Mouse (Mus musculus): Measurements from ENCODE around the gene Mroh2b. TPM values are rescaled to one million over a fixed set of nuclear protein-coding genes. Genes with fewer than 3 reads are reported as not detected.

The Mroh2b gene
- 0.05 TPM in 2 replicates for polyA plus RNA-seq (2012; rRNA removed)

DNA sequence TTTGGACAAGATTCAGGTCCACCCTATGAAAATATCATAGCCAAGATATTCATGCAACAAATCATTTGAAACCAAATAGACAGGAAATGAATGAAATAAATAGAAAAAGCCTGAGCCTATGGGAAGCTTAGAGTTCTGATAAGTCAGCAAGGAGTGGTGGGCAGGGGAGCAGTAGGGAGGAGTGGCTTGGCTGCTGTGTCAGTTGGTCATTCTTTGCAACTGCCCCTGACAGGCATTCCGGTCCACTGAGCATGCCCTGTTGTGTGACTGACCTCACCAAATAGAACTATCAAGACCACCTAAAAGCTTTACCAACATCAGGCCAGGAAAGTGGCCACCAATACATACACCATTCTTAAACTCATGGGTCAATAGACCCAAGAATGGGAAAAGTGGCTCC is at the start of gene Mroh2b:
Gene Mroh2b (plus strand): TSS at position 301 of the 400 bp plus-strand sequence.
- no peaks in the 10 kb centered on the region for H3K4me1 ChIP-seq (ENCODE audit: control insufficient read depth, insufficient read depth, low read length)
- 82% methylated on average over 1 of the region's 1 CpGs for WGBS
- no peaks in the 10 kb centered on the region for H3K36me3 ChIP-seq (ENCODE audit: control insufficient read depth, insufficient read depth, low read length)
- TF ChIP-seq CTCF (conservative IDR thresholded peaks at IDR 0.05; ENCODE audit: insufficient read depth, insufficient read length, low read depth, low read length) (no peak), POLR2A (IDR thresholded peaks at IDR 0.05; ENCODE audit: low read depth, low read length) (no peak)
- H3K27me3 ChIP-seq (replicated peaks; ENCODE audit: control insufficient read depth, insufficient read depth, low read length): no peaks in the 10 kb centered on the region
- no peak within 1 kb of the TSS for H3K27ac ChIP-seq (ENCODE audit: insufficient read depth, low read depth, low read length)
- no peak within 1 kb of the TSS for H3K4me3 ChIP-seq (ENCODE audit: insufficient read depth, low read depth, low read length)
- no peak for DNase-seq

DNA sequence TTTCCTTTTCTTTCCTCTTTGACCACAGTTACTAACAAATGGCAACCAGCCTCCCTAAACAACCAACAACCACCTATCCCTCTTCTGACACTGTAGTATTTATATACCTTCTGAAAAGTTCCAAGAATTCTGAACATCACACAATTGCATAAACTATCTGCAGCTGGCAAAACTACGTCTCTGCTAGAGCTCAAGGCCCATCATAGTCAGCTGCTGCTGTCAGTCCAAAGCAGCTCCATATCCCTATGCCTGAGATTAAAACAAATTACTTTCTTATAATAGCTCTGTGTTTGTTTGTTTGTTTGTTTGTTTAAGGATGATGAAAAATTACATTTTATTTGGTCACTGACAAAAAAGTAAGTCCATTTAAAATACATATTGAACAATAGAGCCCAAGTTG is 48.5 kb upstream of the Mroh2b start:
- 88% methylated on average over 1 of the region's 1 CpGs for WGBS
- no peaks in the 10 kb centered on the region for H3K36me3 ChIP-seq (ENCODE audit: control insufficient read depth, insufficient read depth, low read length)
- DNase-seq: no peak
- H3K27ac ChIP-seq (ENCODE audit: insufficient read depth, low read depth, low read length): no peak overlapping the region
- H3K4me3 ChIP-seq (ENCODE audit: insufficient read depth, low read depth, low read length): no peak overlapping the region
- H3K4me1 ChIP-seq (ENCODE audit: control insufficient read depth, insufficient read depth, low read length): no peaks in the 10 kb centered on the region
- no peaks in the 10 kb centered on the region for H3K27me3 ChIP-seq (replicated peaks; ENCODE audit: control insufficient read depth, insufficient read depth, low read length)
- TF ChIP-seq POLR2A (IDR thresholded peaks at IDR 0.05; ENCODE audit: low read depth, low read length) (no peak), CTCF (conservative IDR thresholded peaks at IDR 0.05; ENCODE audit: insufficient read depth, insufficient read length, low read depth, low read length) (no peak)

DNA sequence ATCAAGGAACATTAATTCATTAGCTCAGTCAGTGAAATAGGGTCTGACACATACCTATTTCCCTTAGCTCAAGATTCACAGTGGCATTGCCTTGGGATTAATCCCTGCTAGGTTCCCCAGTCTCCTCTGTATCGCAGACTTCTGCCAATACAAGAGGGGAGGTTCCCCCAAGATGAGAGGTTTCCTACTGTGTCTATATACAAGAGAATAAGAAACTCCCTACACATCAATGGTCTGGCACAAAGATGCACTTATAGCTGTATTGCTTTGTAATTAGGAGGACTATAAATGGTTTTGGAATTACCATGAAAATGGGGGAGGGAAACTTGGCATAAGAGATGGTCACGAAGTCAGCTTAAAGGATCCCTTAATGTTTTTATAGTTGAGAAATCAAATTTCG is 3.6 kb upstream of the Mroh2b start:
- Histone ChIP-seq H3K4me3 (ENCODE audit: insufficient read depth, low read depth, low read length) (no peak overlapping the region), H3K4me1 (ENCODE audit: control insufficient read depth, insufficient read depth, low read length) (no peaks in the 10 kb centered on the region), H3K27me3 (replicated peaks; ENCODE audit: control insufficient read depth, insufficient read depth, low read length) (no peaks in the 10 kb centered on the region), H3K27ac (ENCODE audit: insufficient read depth, low read depth, low read length) (no peak overlapping the region), H3K36me3 (ENCODE audit: control insufficient read depth, insufficient read depth, low read length) (no peaks in the 10 kb centered on the region)
- TF ChIP-seq CTCF (conservative IDR thresholded peaks at IDR 0.05; ENCODE audit: insufficient read depth, insufficient read length, low read depth, low read length): no peak
- TF ChIP-seq POLR2A (IDR thresholded peaks at IDR 0.05; ENCODE audit: low read depth, low read length): no peak
- no peak for DNase-seq
- WGBS: 61% methylated on average over 3 of the region's 3 CpGs

DNA sequence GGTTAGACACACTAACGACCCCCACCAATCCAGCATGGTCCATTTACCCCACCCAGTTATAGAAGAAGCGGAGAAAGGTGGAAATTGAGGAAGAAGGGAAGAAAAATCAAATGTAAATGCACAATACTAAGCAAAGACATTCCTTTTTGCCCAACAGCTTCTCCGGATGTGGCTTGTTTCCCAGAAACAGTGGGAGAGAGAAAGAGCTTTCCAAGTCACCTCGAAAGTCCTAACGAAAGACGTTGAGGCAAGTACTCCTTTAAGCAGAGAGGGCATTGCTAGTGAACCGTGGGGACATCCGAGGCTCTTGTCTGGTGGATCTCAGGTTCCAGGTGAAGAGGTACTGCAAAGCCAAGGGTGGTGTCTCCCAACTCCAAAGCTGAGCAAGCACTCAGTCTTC is 36.2 kb downstream of the Mroh2b start:
- Histone ChIP-seq H3K4me3 (ENCODE audit: insufficient read depth, low read depth, low read length) (no peak overlapping the region), H3K36me3 (ENCODE audit: control insufficient read depth, insufficient read depth, low read length) (no peaks in the 10 kb centered on the region), H3K4me1 (ENCODE audit: control insufficient read depth, insufficient read depth, low read length) (no peaks in the 10 kb centered on the region), H3K27ac (ENCODE audit: insufficient read depth, low read depth, low read length) (no peak overlapping the region), H3K27me3 (replicated peaks; ENCODE audit: control insufficient read depth, insufficient read depth, low read length) (no peaks in the 10 kb centered on the region)
- WGBS: 63% methylated on average over 8 of the region's 8 CpGs
- TF ChIP-seq CTCF (conservative IDR thresholded peaks at IDR 0.05; ENCODE audit: insufficient read depth, insufficient read length, low read depth, low read length) (no peak), POLR2A (IDR thresholded peaks at IDR 0.05; ENCODE audit: low read depth, low read length) (no peak)
- DNase-seq: no peak

DNA sequence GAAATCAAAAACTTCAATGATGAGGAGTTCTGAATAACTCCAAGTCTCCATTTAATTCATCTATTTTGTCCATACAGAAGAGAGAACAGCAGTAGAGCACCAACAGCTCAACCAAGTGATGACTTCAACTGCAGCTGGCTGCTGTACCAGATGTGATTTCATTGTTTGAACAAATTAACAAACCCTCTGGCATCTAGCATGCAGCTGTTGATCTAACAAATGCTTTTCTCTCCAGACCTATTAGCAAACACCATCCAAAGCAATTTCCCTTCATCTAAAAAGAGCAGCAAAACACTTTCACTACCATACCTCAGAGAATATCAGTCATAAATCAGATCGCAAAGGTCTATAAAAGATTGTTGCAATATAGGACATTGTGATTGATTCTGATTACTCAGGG is 74.8 kb downstream of the Mroh2b start:
- H3K27me3 ChIP-seq (replicated peaks; ENCODE audit: control insufficient read depth, insufficient read depth, low read length): no peaks in the 10 kb centered on the region
- no peaks in the 10 kb centered on the region for H3K36me3 ChIP-seq (ENCODE audit: control insufficient read depth, insufficient read depth, low read length)
- no peaks in the 10 kb centered on the region for H3K4me1 ChIP-seq (ENCODE audit: control insufficient read depth, insufficient read depth, low read length)
- DNase-seq: no peak
- WGBS: 89% methylated on average over 1 of the region's 1 CpGs
- H3K4me3 ChIP-seq (ENCODE audit: insufficient read depth, low read depth, low read length): no peak overlapping the region
- no peak overlapping the region for H3K27ac ChIP-seq (ENCODE audit: insufficient read depth, low read depth, low read length)
- no peak for TF ChIP-seq CTCF (conservative IDR thresholded peaks at IDR 0.05; ENCODE audit: insufficient read depth, insufficient read length, low read depth, low read length)
- TF ChIP-seq POLR2A (IDR thresholded peaks at IDR 0.05; ENCODE audit: low read depth, low read length): no peak

DNA sequence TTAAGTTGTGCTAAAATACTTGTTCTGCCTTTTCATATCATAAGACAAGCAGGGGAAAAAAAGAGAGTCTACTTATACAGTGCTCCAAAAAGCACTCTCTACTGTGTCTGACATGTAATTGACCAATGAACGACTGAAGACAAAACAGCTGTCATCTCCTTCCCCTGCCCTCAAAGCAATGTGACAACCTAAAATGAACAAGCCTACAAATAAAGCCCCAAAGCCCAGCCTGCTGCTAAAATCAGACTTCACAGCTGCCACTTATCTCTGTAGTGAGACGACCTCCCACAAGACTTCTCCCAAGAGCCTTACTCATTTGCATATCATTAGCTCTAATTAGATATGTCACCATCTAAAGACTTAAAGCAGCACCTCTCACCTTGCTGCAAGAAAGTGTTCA is 104.4 kb downstream of the Mroh2b start:
- Histone ChIP-seq H3K4me3 (ENCODE audit: insufficient read depth, low read depth, low read length) (no peak overlapping the region), H3K27me3 (replicated peaks; ENCODE audit: control insufficient read depth, insufficient read depth, low read length) (no peaks in the 10 kb centered on the region), H3K4me1 (ENCODE audit: control insufficient read depth, insufficient read depth, low read length) (no peaks in the 10 kb centered on the region), H3K36me3 (ENCODE audit: control insufficient read depth, insufficient read depth, low read length) (no peaks in the 10 kb centered on the region), H3K27ac (ENCODE audit: insufficient read depth, low read depth, low read length) (no peak overlapping the region)
- TF ChIP-seq CTCF (conservative IDR thresholded peaks at IDR 0.05; ENCODE audit: insufficient read depth, insufficient read length, low read depth, low read length) (no peak), POLR2A (IDR thresholded peaks at IDR 0.05; ENCODE audit: low read depth, low read length) (no peak)
- WGBS: 46% methylated on average over 2 of the region's 2 CpGs
- DNase-seq: no peak

DNA sequence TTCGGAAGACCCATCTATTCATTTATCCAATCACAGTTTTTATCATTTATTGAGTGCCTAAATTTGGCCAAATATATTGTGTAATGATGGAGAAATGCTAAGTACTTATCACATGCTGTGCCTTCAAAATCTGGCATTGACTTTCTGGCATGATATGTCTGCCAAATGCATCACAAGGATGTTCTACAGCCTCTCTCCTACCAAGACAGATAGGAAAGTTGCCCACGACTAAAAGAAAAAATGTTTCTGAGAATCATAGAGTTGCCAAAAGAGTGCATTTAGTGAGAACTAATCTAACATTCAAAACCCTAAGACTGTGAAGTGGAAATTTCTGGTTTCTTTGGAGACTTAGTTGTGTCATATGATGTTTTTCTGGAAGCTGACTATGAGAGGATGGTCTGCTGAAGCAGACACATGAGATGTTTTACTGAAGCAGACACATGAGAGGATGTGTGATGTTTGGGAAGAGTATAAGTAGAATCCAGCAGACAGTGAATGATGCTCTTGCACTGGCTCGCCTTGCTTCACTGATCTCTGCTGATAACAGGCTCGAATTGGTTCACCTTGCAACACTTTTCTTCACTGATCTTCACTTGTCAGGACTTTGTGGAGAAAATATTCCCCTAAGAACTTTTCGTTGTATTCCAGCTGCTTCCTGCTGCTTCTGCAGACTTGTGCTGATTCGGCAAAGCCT is 105.1 kb downstream of the Mroh2b start:
- WGBS: 75% methylated on average over 6 of the region's 6 CpGs
- no peak for DNase-seq
- Histone ChIP-seq H3K4me3 (ENCODE audit: insufficient read depth, low read depth, low read length) (no peak overlapping the region), H3K27me3 (replicated peaks; ENCODE audit: control insufficient read depth, insufficient read depth, low read length) (no peaks in the 10 kb centered on the region), H3K27ac (ENCODE audit: insufficient read depth, low read depth, low read length) (no peak overlapping the region), H3K36me3 (ENCODE audit: control insufficient read depth, insufficient read depth, low read length) (no peaks in the 10 kb centered on the region), H3K4me1 (ENCODE audit: control insufficient read depth, insufficient read depth, low read length) (no peaks in the 10 kb centered on the region)
- TF ChIP-seq POLR2A (IDR thresholded peaks at IDR 0.05; ENCODE audit: low read depth, low read length) (no peak), CTCF (conservative IDR thresholded peaks at IDR 0.05; ENCODE audit: insufficient read depth, insufficient read length, low read depth, low read length) (no peak)
